Mouse (Mus musculus): ENCODE results near the gene Pfkfb4.

Pfkfb4 gene

DNA sequence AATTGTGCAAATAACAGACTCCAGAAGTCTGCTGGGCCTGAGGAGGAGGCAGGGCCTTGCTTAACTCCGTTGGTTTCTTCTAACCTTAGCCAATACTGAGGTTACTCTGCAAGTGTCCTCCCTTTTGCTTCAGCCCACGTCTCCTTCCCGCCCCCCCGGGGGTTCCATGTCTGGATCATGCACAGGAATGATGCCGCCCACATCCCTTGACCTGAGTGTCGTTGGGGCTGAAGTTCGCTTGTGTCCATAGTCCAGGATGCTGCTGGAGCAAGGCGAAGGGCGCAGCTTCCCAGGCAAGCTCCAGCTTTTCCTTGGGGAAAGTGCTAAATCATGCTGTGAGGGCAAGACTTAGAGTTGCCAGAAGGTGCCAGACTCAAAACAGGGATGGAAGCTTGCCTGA, 4.8 kb downstream of the Pfkfb4 start:
- no peak for DNase-seq

DNA sequence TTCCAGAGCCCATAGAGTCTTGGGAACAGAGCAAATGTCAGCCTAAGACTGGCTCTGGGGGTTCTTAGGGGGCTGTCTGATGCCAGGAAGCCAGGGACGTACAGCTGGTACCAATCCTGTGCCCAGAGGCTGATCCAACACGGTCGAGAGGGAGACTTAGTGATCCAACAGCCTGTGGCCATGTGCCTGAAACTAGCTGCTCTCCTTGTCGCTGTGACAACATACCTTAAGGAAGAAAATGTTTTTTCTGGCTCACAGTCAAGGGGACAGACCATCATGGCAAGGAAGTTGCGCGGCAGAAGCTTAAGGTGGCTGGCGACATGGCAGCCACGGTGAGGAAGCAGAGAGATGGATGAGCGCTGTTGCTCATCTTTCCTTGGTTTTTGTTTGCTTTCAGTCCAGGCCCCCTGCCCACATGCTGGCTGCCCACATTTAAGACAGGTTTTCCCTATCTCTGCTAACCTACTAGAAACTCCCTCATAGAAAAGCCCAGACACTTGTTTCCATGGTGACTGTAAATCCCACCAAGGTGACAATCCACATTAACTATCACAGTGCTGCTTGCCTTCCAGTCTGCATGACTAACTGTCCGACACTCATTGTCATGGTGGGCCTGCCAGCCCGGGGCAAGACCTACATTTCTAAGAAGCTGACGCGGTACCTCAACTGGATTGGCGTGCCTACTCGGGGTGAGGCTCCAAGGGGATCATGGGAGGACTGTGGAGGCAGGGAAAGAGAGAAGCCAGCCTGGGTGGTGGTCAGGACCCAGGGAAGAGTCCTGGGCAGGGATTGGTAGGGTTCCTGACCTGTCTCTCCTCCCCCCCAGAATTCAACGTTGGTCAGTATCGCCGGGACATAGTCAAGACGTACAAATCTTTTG, 6.9 kb downstream of the Pfkfb4 start:
- DNase-seq, result peak; percentile 31 to 35

DNA sequence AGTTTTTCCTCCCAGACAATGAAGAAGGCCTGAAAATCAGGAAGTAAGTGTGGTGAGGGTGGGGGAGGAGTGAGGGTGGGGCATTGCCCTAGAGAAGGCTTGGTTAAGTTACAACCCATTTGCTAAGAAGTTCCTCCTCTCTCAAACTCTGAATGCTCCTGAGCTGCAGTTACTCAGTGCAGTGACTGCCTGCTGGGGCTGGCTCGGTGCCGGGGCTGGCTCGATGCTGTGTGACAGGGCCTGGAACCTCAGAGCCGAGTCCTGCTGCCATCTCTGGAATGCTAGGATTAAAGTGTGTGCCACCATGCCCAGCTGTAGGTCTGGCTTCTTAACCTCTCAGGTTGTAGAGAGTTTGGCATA, 7.6 kb downstream of the Pfkfb4 start:
- DNase-seq, result peak; percentile 71 to 76

DNA sequence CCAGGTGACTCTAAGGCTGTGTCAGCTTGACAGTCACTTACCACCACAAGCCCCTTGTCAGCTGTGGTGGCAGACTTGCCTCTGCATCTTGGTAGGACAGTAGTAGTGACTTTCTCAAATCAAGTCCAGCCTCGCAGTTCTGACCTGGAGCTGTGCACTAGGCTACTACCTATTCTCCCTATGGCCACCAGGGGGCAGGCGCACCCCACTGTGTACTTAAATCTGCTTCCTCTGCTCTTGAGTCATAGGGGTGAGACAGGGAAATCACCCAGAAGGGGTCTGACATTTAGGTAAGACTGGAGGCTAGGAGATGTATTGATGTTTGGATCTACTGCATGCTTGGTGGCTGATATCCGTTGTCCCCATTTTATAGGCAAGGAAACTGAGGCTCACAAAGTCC, 9.1 kb downstream of the Pfkfb4 start:
- DNase-seq, result peak; percentile 76 to 78

DNA sequence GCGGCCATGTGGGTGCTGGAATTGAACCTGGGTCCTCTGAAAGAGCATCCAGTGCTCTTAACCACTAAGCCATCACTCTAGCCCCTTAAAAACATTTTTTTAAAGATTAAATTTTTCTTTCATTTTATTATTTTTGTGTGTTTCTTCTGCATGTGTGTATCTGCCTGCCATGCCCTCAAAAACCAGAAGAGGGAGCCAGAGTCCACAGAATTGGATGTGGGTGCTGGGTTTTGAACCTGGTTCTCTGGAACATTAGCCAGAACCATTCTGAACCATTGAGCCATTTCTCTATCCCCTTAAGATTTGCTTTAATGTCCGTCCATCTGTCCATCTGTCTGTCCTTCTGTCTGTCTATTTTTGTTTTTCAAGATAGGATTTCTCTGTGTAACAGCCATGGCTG, 11.6 kb downstream of the Pfkfb4 start:
- peak; percentile 63 to 77 for DNase-seq

DNA sequence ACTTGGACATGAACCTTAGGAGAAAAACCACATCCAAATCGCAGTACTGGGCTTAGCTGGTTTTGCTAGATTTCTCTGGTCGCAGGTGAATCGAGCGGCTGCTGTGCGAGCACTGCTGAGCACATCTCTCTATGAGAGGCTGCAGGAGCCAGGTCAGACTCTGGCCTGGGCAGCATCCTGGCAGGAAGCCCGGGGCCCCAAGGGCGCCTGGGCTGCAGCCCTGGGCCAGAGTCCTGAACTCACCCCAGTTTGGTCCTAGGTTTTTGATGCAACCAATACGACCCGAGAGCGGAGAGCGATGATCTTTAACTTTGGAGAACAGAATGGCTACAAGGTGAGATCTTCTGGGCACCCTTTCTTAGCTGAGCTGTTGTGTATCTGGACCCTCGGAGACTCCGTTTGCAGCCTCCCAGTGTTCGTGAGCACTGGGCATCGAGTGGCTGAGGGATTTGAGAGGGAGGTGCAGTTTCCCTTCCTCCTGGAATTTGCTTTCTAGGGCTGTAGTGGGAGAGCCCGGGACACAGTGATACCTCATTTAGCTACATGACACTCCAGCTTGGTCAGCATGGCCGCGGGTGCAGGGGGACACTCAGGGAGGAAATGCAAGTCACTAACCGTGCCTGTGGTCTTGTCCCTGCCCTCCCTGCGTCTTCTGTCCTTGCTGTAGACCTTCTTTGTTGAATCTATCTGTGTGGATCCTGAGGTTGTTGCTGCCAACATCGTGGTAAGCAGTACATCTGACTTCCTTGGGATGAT, 15.6 kb downstream of the Pfkfb4 start:
- DNase-seq, result no peak

DNA sequence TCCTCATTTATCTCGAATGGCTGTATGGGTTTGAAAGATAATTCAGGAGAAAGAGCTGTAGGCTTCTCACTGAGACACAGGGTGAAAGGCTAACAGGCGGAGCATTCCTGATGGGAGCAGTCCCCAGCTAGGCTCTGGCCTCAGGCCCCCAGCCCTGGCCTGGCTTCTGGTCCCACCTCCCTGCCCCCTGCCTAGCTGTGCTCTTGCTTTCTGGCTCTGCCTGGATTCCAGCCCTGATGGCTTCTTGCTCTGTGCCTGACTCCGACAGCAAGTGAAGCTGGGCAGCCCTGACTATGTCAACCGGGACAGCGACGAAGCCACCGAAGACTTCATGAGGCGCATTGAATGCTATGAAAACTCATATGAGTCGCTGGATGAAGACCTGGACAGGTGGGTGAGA, 16.5 kb downstream of the Pfkfb4 start:
- DNase-seq, result no peak

DNA sequence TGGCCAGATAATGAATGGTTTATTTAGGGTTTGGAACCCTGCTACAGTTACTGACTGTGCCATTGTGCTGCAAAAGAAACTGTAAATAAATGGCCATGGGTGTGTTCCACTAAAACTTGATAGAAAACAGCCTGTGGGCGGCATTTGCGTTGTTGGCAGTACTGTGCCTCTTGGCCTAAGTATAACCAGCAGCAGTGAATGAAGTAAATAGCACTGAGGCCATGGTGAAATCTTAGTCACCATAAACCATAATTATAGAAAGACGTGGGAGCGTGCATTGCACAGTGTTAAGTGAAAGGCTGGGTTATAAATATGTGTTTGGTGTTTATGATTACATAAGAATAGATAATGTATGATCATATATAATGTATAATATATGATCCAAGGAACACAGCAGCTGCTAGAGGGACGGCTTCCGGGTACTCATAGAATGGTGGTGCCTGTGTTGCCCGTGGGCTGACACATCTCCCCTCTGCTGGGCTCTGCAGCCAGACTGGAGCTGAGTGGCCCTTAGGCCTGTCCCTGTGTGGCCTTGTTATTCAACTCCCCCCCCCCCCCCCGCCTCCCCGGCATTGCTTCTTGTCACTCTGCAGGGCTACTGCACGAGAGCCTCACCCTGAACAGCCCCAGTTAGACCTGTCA, 17.5 kb downstream of the Pfkfb4 start:
- no peak for DNase-seq

DNA sequence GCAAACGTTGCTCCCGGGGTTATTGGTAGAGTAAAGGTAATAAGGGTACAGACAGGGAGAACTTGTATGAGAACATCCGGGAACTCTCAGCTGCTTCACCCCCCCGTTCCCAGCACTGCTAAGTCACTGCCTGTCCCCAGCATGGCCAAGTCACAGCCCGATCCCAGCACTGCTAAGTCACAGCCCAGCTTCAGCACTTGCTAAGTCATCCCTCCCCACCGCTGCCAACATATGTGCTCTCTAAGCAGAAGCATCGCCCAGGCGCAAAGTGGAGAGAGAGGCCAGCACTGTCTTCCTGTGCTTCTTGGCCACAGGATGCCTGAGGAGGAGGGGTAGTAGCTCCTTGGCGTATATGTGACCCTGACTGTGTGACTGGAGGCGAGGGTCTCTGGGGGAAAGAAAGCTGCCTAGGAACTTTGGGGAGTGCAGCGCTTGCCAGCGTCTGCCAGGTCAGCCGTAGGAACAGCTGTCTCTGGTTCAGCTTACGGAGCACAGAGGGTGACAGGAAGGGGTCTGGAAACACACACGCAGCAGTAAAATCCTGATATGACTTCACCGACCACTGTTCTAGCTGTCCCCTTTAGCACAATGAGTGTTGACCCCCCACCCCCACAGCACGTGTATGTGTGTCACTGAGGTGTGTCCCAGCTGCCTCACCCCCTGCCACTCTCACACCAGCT, 18.2 kb downstream of the Pfkfb4 start:
- peak in 1 of 2 experiments; percentile 38 for DNase-seq

DNA sequence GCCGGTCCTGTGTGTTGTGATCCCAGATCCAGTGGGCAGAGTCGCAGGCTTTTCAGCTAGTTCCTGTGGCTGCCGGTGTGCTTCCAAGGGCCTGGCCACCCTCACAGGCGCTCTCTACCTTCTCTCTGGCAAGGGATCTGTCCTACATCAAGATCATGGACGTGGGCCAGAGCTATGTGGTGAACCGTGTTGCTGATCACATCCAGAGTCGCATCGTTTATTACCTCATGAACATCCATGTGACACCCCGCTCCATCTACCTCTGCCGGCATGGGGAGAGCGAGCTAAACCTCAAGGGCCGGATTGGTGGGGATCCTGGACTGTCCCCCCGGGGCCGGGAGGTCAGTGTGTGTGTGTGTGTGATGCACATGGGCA, 18.7 kb downstream of the Pfkfb4 start:
- DNase-seq, result peak in 1 of 2 experiments; percentile 37

DNA sequence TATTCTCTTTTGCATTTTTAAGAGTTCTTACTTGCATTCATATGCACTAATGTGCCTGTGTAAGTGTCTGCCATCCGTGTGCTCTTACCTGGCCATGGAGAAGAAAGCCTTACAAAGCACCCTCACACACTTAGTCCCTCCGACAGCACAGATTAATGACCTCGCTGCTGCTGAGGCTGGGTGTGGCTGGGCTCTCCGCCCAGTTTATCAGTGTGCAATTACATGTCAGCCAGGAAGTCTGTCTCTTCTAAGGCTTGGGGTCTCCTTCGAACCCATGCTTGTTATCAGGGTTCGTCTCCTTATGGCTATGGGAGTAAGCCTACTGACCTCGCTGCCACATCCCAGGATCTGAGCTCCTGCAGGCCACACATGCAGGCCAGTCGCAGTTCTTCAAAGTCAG, 23.8 kb downstream of the Pfkfb4 start:
- no peak for DNase-seq

DNA sequence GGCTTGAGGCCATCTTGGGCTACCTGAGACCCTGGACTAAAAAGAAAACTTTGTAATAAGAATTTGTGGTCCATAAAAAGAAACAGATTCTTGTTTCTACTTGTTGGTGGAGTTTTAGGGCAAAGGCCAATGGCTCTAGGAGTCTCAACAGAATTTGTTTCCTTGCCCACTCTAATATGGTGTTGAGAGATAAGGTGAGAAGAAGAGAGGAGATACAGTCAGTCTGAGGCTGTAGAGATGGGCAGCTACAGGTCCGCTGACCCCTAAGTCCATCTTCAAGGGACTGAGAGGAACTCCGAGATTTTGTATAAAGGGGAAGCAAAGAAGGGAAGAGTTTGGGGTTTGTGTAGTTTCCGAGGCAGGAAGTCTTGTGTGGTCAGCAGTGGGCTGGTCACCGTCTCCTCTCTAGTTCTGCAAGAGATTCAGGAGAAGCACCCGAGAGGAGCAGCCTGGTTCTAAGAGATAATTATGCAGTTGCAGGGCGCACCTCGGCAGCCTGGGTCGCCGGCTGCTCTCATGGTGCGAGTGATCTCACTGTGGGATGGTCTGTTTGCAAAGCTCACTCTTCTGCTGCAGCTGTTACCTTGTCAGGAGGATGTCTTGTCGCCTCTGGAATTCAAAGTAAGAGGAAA, 25.5 kb downstream of the Pfkfb4 start:
- DNase-seq, result no peak

DNA sequence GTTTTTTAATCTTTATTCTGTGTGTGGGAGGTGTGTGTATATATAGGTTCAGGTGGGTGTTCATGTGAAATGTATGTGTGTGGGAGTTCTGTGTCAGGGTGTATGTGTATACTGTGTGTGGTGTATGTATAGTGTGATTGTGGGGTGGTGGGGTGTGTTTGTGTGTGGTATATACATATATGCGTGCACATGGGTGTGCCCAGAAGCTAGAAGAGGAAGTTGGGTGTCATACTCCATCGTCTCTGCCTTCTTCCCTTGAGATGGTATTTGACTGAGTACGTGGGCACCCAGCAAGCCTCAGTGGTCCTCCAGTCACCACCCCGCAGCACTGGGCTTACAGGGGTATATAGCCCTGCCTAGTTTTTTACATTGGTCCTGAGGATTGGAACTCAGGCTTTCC, 29.9 kb downstream of the Pfkfb4 start:
- no peak for DNase-seq

DNA sequence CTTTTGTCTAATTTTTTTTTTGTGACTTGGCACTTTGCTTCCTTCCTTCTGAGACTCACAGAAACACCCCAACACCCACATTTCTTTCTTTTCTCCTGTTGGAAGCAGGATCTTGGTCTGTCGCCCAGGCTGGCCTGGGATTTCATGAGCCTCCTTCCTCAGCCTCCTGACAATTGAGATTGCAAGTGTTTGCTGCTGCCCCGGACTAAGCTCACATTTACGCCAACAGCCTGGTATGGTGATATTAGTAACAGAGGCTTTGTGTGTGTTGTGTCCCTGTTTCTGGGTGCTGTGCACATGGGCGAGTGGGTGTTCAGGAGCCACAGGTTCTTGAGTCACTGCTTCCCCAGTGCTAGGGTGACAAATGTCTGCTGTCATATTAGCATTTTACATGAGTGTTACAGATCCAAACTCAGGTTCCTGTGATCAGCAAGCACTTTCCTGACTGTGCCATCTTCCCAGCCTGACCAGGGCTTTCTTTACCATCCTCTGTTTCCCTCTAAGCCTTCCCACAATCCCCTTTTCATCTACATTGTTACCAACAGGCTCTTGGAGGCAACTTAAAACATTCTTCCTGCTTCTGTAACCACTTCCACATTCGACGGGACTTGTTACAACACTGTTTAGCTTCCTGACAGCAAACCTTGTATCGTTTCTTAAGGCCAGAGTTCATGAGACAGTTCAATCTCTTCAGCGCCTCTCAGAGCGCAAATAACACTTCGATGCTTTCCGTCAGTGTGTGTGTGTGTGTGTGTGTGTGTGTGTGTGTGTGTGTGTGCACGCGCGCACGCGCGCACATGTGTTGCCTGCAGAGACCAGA, 31.5 kb downstream of the Pfkfb4 start:
- no peak for DNase-seq

DNA sequence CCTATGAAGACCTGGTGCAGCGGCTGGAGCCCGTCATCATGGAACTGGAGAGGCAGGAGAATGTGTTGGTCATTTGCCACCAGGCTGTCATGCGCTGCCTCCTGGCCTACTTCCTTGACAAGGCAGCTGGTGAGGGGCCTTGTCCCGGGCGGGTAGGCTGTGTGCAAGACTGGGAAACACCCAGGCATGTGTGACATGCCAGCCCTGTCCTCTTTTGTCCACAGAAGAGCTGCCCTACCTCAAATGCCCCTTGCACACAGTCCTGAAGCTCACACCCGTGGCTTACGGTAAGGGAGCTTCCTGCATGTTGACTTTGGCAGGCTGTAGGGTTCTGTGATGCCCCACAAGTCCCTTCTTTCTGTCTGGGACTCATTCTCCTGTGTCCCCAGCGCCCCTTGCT, 35.9 kb downstream of the Pfkfb4 start:
- peak; percentile 29 to 70 for DNase-seq

DNA sequence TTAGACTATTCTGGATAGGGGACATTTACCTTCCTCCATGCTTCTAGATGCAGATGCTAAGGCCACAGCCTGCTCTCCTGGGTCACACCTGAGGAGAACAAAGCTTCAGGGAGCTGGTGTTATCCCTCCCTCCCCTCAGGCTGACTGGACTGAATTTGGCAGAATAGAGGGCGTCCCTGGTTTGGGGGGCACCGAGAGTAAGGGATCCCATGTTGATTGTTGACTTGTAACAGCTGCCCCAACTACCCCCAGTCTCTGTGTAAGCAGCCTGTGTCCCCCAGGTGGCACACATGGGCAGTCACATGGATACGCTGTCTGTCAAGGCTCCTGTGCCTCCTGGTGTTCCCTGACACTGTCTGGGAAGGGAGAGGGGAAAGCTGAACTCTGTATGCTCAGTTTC, 36.8 kb downstream of the Pfkfb4 start:
- DNase-seq, result no peak

DNA sequence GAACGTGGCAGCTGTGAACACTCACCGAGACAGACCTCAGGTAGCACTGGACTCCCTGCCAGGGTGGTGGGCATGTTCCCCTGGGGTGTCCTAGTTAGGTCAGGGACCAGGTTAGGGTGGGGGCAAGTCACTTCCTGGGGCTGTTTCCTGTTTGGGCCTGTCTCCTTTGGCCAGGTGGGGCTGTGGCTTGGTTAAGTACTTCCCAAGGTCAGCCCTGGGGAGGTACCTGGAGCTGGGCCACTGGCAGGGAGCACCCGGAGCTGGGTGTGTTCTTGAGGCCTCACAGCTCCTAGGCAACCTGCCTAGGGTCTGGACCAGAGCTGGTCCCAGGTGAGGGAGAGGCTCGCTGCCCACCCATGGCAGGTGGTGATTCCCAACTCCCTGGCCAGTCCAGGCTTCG, 37.3 kb downstream of the Pfkfb4 start:
- no peak for DNase-seq

DNA sequence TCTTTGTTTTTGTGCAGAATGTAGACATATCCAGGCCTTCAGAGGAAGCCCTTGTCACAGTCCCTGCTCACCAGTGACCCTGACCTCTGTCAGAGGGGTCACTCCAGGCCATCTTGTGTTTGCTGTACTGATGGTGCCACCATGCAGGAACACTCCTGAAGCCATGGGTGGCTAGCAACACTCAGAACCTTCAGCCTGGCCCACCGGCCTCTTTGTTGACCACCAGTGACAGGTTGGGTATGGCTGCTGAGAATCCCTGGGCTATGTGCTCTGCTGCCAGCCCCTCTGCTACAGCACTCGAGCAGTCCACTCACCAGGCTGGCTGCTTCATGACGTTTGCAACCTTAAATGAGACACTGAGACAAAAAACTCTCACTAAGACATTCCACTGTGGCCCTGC, 38.7 kb downstream of the Pfkfb4 start:
- DNase-seq, result no peak

DNA sequence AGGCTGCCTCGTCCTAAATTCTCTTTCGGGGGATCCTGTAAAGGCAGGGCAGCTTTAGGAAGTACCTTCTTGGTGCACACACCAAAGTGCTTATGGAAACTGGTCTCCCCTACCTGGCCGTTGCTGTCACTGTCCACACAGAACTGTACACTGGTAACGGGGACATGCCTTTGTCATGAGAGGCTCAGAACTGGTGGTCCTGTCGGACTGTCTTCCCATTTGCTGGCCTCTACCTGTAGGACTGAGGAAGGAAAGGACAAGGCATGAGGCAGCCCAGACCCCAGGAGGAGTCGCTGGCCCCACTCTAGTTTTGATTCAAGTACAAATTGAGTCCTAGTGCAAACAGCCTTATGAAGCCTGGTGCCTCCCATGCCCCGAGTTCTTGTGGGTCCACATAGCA, 39.4 kb downstream of the Pfkfb4 start:
- no peak for DNase-seq

DNA sequence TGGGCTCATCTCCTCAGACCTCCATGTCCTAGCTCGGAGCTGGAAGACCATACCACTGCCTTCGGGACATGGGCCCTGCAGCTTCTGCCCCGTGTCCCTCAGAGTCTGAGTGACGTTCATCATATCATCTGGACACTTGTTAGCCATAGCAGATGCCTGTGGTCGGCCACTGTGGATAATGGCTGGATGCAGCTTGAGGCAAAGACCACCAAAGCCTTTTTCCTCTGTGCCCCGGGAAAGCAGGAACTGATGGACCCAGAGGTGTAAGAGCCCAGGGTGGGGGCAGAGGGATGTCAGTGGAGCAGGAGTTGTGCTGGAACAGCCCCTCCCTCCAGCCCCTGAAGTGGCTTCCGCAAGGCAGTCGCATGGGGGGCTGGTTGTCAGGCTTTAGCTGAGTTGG, 40.1 kb downstream of the Pfkfb4 start:
- no peak for DNase-seq

DNA sequence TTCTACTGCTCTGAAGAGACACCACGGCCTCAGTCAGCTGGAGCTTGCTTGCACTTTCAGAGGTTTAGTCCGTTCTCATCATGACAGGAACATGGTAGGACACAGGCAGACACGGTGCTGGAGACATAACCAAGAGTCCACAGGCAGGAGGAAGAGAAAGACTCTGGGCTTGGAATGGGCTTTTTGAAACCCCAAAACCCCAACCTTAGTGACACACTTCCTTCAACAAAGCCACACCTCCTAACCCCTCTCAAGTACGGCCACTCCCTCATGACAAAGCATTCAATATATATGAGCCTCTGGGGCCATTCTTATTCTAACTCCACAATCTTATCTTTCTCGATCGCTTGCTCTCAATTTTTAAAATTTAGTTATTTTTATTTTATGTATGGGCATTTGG, 40.9 kb downstream of the Pfkfb4 start:
- no peak for DNase-seq
